Mouse (Mus musculus) T-helper 2 cell (primary cell): ENCODE data around the gene Slc30a2.
"Not testable (repeated sequence)": the region's sequence is repeated elsewhere in the genome, so short reads cannot be mapped to it uniquely, and the experiment has no call there.

Experiments used
- in situ Hi-C: fragments of 300-600 bp; cut with MboI, MseI; formaldehyde crosslinking; loops from one replicate; pipeline ENCODE4 v1.15.1; 2025; ENCODE audit warnings: high pct_unique_total_duplicates

Gene Slc30a2

GRCm38 (mm10) chr4:134319674-134320073 lies 23.3 kb upstream of the Slc30a2 start:
- in situ Hi-C loops = loop anchor here (5.0 kb wide), 1 partner anchor 48 kb away; no protein-coding TSS in a partner anchor

DNA sequence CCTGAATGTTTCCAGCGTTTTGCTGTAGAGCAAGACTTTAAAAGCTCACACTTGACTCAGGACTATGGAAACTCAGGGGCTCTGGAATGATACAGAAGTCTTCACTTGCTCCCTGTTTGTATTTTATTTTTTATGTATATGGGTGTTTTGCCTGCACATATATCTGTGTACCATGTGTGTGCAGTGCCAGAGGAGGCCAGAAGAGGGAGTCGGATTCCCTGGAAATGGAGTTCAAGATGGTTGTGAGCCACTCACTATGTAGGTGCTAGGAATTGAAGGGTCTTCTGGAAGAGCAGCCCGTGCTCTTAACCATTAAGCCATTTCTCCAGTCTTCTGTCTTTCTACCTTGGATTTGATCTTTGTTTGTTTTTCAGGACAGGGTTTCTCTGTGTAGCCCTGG lies 21.5 kb upstream of the Slc30a2 start:
- in situ Hi-C loops = loop anchor here (5.0 kb wide), 1 partner anchor 46 kb away; no protein-coding TSS in a partner anchor

GRCm38 (mm10) chr4:134324655-134325054 lies 18.3 kb upstream of the Slc30a2 start:
- in situ Hi-C loops = loop anchor here (5.0 kb wide), 1 partner anchor 43 kb away; no protein-coding TSS in a partner anchor

DNA sequence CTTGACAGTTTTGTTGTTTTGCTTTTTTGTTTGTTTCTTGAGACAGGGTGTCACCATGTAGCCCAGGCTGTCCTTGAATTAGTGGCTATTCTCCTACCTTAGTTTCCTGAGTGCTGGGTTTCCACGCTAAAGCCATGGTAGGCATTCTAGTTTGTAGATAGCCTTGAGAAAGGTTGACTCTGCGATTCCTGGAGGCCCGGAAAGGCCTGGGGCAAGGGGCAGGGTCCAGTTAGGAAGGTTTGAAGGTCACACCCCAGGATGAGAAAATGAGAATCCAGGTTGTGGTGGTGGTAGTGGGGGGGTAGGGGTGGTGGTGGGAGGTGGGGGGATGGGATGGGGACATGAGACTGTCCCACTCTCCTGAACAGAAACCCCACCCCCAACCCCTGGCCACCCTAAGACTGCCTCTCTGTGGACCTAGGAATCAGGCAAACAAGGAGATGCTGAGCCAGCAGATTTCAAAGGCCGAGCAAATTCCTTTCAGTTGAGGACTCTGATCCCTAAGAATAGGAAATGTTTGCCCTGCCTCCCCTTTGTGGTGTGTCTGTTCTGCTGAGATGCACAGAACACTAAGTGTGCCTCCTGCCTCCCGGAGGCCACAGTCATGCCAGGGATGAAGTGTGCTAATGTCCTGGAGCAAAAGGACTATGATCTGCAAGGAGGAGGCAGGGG lies 16.0 kb upstream of the Slc30a2 start:
- in situ Hi-C loops = no loop called here

DNA sequence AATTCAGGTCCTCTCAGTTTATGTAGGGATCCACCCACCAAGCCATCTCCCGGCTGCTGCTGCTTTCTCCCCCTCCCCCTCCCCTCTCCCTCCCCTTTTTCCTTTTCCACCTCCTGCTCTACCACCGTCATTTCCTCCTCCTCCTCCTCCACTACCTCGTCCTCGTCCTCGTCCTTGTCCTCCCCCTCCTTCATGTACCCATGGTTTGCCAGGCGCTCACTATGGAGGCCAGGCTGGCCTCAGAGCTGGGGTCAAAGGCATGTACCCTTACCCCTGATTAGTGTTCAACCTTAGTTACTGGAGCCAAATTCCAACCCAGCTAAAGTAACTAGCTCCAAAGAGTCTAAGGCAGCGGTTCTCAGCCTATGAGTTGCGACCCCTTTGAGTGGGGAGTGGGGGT lies 14.8 kb upstream of the Slc30a2 start:
- in situ Hi-C loops = no loop called here

DNA sequence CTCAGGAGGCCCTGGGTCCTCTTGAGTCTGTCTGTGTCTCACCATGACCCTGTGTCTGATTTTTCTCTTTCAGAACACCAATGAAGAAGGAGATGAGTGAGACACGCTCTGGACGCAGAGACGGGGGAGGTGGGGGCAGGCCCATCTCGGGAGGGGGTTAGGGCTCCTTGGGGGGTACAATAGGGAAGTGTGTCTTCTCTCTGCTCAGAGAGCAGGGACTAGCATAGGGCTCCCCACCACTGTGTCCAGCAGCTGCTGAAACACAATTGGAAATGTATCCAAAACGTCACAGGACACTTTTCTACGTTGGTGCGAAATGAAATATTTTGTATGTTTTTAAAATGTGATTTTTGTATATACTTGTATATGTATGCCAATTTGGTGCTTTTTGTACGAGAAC lies 14.1 kb upstream of the Slc30a2 start:
- in situ Hi-C loops = no loop called here

- in situ Hi-C loops = no loop called here
These were observed 12.7 kb upstream of the Slc30a2 start for GRCm38 (mm10) chr4:134330281-134330680.

DNA sequence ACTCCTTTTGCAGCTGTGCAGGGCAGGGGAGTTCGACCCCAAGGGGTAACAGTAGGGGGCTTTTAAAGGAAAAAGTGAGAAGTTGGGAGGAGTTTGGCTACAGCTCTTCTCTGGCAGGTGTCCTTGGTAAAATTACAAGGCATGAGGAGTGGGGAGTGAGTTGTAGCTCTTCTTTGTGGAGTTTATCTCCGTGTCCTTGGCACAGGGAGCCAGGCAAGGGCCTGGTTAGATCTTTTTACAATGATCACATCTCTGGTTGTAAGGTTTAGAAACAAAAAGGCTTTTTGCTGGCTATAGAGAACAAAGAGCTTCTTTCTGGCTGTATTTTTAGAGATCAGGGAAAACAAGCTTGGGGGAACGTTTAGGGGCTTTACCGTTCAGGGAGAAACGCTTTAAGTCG lies 1.8 kb upstream of the Slc30a2 start:
- in situ Hi-C loops = not testable (repeated sequence)

- in situ Hi-C loops = no loop called here
These were observed 685 bp upstream of the Slc30a2 start for GRCm38 (mm10) chr4:134342213-134342779.

- in situ Hi-C loops = no loop called here
These were observed 1.6 kb downstream of the Slc30a2 start for GRCm38 (mm10) chr4:134344620-134345019.

- in situ Hi-C loops = no loop called here
These were observed 2.8 kb downstream of the Slc30a2 start for GRCm38 (mm10) chr4:134345802-134346201.

DNA sequence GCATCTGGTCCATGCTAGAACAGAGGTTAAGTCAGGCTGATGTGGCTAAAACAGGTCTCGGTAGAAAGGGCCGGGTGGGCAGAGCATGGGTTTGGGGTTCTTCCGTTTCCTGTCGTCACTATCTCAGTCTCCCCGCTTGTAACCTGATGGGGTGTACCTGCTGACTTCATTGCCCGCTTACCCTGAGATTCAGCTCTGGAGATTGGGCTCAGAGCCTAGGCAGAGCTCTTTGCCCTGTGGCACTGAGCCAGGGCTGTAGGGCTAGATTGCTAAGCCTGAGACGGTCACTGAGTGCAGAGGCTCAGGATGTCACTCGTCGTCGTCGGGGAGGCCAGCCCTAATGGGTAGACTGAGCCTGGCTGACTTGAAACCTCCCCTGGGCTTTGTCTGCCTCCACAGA lies 5.1 kb downstream of the Slc30a2 start:
- in situ Hi-C loops = no loop called here

- in situ Hi-C loops = no loop called here
These were observed 5.6 kb downstream of the Slc30a2 start for GRCm38 (mm10) chr4:134348545-134348944.

GRCm38 (mm10) chr4:134349829-134350228 lies 6.8 kb downstream of the Slc30a2 start:
- in situ Hi-C loops = no loop called here

DNA sequence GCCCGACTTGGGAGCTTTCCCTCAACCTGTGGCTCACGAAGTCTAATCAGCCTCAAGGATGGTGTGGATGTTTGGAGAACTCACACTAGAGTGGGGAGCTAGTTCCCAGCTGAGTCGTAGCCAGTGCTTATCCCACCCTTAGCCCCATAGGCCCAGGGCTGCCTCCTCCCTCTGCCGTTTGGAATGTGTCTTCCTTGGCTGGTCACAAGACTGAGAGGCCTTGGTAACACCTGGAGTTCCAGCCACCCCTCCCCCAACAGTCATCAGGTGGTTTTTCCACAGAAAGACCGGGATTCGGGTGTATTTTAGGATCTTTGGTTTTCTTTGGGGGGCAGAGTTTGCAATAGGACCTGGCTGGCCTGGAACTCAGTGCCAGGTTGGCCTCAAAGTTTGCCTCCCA lies 7.7 kb downstream of the Slc30a2 start:
- in situ Hi-C loops = no loop called here

GRCm38 (mm10) chr4:134351329-134352260 lies 8.6 kb downstream of the Slc30a2 start:
- in situ Hi-C loops = no loop called here

GRCm38 (mm10) chr4:134352261-134352707 lies 9.3 kb downstream of the Slc30a2 start:
- in situ Hi-C loops = no loop called here

- in situ Hi-C loops = no loop called here
These were observed 9.9 kb downstream of the Slc30a2 start for GRCm38 (mm10) chr4:134352929-134353328.

DNA sequence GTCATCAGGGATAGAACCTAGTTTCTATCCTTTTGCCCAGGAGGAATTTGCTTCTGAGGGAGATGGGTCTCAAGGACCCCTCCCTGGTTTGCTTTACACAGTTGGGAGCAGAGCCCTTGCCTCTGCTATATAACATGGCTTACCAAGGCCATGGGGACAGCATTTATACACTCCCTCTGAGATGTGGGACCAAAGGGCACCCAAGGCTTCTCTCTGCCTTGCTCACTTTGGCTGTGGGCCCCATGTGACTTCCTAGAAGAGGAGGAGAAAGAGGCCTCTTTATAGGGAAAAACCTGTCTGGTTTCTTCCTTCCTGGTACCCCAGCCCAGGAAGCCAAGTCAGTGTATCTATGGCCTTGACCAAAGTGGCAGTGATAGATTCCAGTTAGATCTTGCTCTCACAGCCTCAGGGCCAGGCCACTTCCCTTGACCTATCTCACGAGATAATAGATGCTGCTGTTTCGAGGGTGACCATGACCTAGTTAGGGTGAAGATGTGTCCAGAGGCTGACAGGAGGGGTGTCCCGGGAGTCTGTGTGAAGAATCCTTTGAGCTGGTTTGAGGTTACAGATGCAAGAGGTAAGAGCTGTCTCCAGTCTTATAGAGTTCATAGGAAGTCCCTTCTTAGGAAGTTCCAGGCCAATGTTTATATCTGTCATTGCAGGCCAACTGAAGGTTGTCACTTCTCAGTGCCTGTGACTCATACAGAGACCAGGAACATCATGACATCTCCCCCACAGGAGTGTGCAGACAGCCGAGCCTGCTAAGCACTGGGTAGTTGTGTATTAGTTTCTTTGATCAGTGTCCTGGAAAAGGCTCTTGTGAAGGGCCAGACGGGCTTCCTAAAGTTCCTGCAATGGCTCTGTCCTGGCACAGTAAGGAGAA lies 10.8 kb downstream of the Slc30a2 start:
- in situ Hi-C loops = no loop called here

DNA sequence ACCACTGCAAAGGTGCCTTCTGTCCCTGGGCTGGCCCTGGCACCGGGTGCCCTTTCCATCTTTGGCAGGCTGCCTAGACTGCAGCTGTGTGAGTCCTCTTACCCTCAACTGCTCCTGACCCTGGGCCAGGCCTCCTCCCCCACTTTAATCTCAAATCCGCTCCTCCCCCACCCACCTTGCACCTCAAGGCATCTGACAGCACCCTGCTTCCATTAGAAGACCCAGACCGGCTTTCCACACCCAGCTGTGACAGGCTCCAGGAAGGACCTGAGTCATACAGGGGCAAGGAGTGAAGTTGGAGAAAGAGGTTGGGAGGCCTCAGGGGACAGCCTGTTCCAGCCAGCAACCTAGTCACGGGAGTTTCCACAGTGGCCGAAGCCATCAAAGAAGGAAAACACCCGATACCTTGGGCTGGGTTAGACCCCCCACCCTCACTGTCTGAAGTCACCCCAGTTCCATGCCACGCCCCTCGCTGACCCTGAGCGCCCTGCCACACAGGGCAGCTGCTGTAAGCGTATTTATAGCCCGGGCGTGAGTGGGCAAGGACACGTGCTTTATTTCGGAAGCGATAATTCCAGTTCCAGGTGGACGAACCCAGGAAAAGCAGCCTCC lies 13.0 kb downstream of the Slc30a2 start:
- in situ Hi-C loops = no loop called here
